Mouse (Mus musculus): Measurements from ENCODE around the gene Ccr1l1.

GRCm38 (mm10) chr9:123935346-123935745 lies 42.9 kb downstream of the Ccr1l1 start:
- TF ChIP-seq CTCF (IDR thresholded peaks at IDR 0.05; ENCODE audit: borderline replicate concordance, control insufficient read depth, extremely low read depth, insufficient read depth, low read length, poor library complexity) (no peak), POLR2A (IDR thresholded peaks at IDR 0.05; ENCODE audit: control insufficient read depth, extremely low read depth, insufficient read depth, low read length, poor library complexity) (no peak)

Data from thymus, adult 2 months (tissue).